Mouse (Mus musculus) lung, embryonic 16.5 days (tissue): ENCODE measurements around the gene Senp1. TPM values are rescaled to one million over a fixed set of nuclear protein-coding genes. Genes with fewer than 3 reads are reported as not detected.

Source experiments
- ATAC-seq: fragments of 200-750 bp; cut with Nextera tagmentation; 2 replicates; pipeline ENCODE4 v1.8.0; 2017; ENCODE audit warnings: low read depth, mild to moderate bottlenecking, moderate library complexity
- H3K27ac ChIP-seq: fragments of 300-500 bp; sonication (generic); 2 replicates; pipeline ENCODE4 v1.5.1; 2014; ENCODE audit warnings: mild to moderate bottlenecking, control low read depth, low read length
- H3K27me3 ChIP-seq: fragments of 300-500 bp; sonication (generic); 2 replicates; pipeline ENCODE4 v1.6.1; 2014; ENCODE audit warnings: low read depth, low read length, mixed read lengths; ENCODE audit not compliant: control insufficient read depth, insufficient read depth
- H3K36me3 ChIP-seq: fragments of 300-500 bp; sonication (generic); 2 replicates; pipeline ENCODE4 v1.6.1; 2014; ENCODE audit warnings: low read length; ENCODE audit not compliant: control insufficient read depth, insufficient read depth
- H3K4me1 ChIP-seq: fragments of 300-500 bp; sonication (generic); replicated peaks from 2 replicates; pipeline ENCODE4 v1.6.1; 2014; ENCODE audit warnings: low read length, mixed read lengths; ENCODE audit not compliant: control insufficient read depth, insufficient read depth
- H3K4me2 ChIP-seq: fragments of 300-500 bp; sonication (generic); 2 replicates; pipeline ENCODE4 v1.6.1; 2014; ENCODE audit warnings: low read depth, low read length, control low read depth
- H3K4me3 ChIP-seq: fragments of 300-500 bp; sonication (generic); 2 replicates; pipeline ENCODE4 v1.5.1; 2014; ENCODE audit warnings: mild to moderate bottlenecking, low read length, control low read depth
- H3K9ac ChIP-seq: fragments of 300-500 bp; sonication (generic); 2 replicates; pipeline ENCODE4 v1.6.1; 2014; ENCODE audit warnings: low read length, control low read depth
- H3K9me3 ChIP-seq: fragments of 300-500 bp; sonication (generic); 2 replicates; pipeline ENCODE4 v1.6.1; 2016; ENCODE audit warnings: low read length; ENCODE audit not compliant: control insufficient read depth
- WGBS: fragments of 180-500 bp; shearing (Covaris S2); extraction: QIAGEN DNeasy Blood & Tissue Kit; methylation state at CpG from one replicate; pipeline ENCODE4 v1.1.7; 2014; 5-methylcytosine and 5-hydroxymethylcytosine counted together
- polyA plus RNA-seq: library from polyadenylated mRNA; unstranded; fragments of >200 nt; fragmentation: Nextera tagmentation; extraction: Ambion mirVana; gene quantifications from 2 replicates; pipeline ENCODE4 v1.2.1, GENCODE M21; 2015

Senp1 gene
- polyA plus RNA-seq, 1 experiment from 2014 or later: 29.2 TPM

DNA sequence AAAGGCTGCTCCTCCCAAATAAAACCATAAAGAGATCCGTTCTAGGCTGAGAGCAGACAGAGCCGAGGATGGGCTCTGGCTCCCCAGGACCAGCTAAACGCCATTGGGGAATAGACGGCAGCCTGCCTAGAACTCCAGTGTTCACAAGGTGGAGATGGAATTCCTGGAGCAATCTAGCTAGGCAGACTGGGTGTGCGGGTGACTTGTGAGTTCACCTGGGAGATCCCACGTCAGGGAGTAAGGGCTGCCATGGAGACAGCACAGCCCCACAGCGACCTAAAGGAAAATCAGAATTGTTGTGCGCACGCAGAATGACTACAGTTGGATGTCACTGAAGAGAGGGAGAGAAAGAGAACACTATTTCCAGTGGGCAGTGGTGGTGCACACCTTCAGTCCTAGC is 25.0 kb downstream of the Senp1 start:
- Histone ChIP-seq H3K9ac (no peak overlapping the region), H3K9me3 (no peaks in the 10 kb centered on the region), H3K4me1 (no peaks in the 10 kb centered on the region), H3K4me2 (no peak overlapping the region), H3K27me3 (no peaks in the 10 kb centered on the region), H3K36me3 (peaks cover 34% of the 10 kb centered on the region), H3K4me3 (no peak overlapping the region), H3K27ac (no peak overlapping the region)
- WGBS: 89% methylated on average over 9 of the region's 9 CpGs
- no peak for ATAC-seq

DNA sequence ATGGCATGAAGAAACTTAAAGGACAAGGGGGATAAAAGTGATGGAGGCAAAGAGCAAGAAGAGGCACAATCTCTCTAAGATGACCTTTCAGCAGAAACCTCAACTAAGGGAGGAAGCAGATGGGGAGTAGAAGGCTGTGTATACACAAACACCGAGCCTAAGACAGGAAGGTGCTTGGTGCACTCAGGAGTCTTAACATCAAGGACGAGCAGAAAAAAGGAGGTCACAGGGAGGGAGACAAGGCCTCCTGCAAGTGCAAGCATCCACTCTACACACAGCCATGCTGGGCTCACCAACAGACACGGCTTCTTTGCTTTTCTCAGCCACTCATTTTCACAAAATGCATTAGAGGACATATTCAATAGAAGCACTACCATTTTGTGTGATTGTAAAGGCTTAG is 26.1 kb downstream of the Senp1 start:
- 55% methylated on average over 3 of the region's 3 CpGs for WGBS
- H3K27me3 ChIP-seq: no peaks in the 10 kb centered on the region

DNA sequence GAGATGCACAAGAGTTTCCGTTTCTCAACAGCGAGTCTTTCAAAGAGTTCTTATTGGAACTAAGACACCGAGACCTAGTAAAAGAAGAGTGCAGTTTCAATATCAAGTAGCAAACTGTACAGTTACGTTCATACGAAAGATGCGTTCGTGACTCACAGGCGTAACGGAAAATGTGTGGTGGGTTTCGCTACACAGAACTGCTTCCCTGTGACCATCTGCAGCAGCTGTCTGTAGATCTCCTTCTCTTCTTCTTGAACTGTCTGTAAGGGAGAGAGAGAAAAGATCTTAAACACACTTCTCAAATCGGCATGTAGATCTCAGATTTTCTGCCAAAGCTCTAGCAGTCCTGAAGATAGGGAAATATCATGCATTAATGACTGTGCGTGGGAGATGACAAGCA is 26.9 kb downstream of the Senp1 start:
- Histone ChIP-seq H3K9me3 (no peaks in the 10 kb centered on the region), H3K27me3 (no peaks in the 10 kb centered on the region), H3K4me2 (no peak overlapping the region), H3K27ac (no peak overlapping the region), H3K4me1 (no peaks in the 10 kb centered on the region), H3K9ac (no peak overlapping the region), H3K36me3 (peaks cover 40% of the 10 kb centered on the region), H3K4me3 (no peak overlapping the region)
- no peak for ATAC-seq
- WGBS: 94% methylated on average over 12 of the region's 12 CpGs

More for the DNA sequence above, 26.1 kb downstream of the Senp1 start:
- no peak for ATAC-seq
- peaks cover 39% of the 10 kb centered on the region for H3K36me3 ChIP-seq
- H3K4me3 ChIP-seq: no peak overlapping the region
- H3K9ac ChIP-seq: no peak overlapping the region
- H3K4me2 ChIP-seq: no peak overlapping the region
- H3K4me1 ChIP-seq: no peaks in the 10 kb centered on the region
- no peaks in the 10 kb centered on the region for H3K9me3 ChIP-seq
- H3K27ac ChIP-seq: no peak overlapping the region

DNA sequence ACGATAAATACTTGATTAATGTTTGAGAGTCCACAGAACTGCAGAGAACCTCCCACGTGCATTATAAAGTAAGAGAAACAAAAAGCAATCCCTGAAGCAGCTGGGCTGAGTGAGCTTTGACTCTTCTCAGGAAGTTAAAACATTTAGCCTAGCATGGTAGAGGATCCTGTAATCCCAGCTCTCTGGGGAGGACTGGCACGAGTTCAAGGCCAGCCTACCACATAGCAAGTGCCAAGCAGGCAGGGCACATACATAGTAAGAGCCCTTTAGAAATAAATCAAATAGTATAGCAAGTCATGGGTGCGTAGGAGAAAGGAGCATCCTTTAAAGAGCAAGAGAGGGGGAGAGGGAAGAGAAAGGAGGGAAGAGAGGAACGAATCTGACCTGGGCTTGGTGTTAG is 27.7 kb downstream of the Senp1 start:
- H3K4me3 ChIP-seq: no peak overlapping the region
- no peak for ATAC-seq
- H3K36me3 ChIP-seq: peaks cover 40% of the 10 kb centered on the region
- no peaks in the 10 kb centered on the region for H3K9me3 ChIP-seq
- no peak overlapping the region for H3K27ac ChIP-seq
- no peak overlapping the region for H3K9ac ChIP-seq
- 85% methylated on average over 5 of the region's 5 CpGs for WGBS
- H3K27me3 ChIP-seq: no peaks in the 10 kb centered on the region
- H3K4me2 ChIP-seq: no peak overlapping the region
- no peaks in the 10 kb centered on the region for H3K4me1 ChIP-seq

DNA sequence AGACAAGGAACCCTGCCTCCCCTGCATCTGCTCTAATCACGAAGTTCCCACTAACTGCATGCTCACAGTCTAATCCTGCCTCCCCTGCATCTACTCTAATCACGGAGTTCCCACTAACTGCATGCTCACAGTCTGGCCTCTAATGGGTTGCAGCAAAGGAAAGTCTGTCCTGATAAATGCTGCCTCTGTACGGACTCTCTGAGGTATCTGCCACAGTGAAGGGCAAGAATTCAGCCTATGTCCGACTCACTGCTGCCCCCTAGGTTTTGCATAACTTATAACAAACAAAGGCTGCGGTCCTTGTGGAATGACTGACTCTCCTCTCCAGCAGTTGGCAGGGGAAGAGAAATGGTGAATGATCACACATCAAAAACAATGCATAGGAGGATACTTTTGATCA is 38.3 kb downstream of the Senp1 start:
- WGBS: 28% methylated on average over 5 of the region's 5 CpGs
- Histone ChIP-seq H3K9me3 (no peaks in the 10 kb centered on the region), H3K4me1 (no peaks in the 10 kb centered on the region), H3K36me3 (peaks cover 36% of the 10 kb centered on the region), H3K27ac (no peak overlapping the region), H3K27me3 (no peaks in the 10 kb centered on the region), H3K4me2 (no peak overlapping the region), H3K4me3 (no peak overlapping the region), H3K9ac (no peak overlapping the region)
- ATAC-seq: no peak

DNA sequence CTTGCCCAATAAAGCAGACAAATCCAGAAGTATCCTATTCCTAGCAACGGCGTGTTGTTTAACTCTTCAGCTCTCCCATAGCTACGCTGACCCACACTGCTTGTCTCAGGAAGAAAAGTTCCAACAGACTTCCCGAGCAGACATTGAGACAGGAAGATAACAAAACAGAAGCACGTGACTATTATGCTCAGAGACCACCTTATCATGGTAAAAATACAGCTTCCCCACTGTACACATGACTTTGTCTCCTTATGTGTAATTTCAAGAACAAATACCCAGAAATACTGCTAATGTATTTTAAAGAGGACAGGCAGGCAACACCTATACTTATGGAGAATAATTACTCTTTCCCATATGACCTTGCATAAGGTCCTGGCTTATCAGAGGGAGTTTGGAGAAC is 41.9 kb downstream of the Senp1 start:
- Histone ChIP-seq H3K36me3 (peaks cover 40% of the 10 kb centered on the region), H3K4me1 (no peaks in the 10 kb centered on the region), H3K9me3 (no peaks in the 10 kb centered on the region), H3K4me2 (no peak overlapping the region), H3K4me3 (no peak overlapping the region), H3K9ac (no peak overlapping the region), H3K27me3 (no peaks in the 10 kb centered on the region), H3K27ac (no peak overlapping the region)
- no peak for ATAC-seq
- WGBS: 80% methylated on average over 5 of the region's 5 CpGs

DNA sequence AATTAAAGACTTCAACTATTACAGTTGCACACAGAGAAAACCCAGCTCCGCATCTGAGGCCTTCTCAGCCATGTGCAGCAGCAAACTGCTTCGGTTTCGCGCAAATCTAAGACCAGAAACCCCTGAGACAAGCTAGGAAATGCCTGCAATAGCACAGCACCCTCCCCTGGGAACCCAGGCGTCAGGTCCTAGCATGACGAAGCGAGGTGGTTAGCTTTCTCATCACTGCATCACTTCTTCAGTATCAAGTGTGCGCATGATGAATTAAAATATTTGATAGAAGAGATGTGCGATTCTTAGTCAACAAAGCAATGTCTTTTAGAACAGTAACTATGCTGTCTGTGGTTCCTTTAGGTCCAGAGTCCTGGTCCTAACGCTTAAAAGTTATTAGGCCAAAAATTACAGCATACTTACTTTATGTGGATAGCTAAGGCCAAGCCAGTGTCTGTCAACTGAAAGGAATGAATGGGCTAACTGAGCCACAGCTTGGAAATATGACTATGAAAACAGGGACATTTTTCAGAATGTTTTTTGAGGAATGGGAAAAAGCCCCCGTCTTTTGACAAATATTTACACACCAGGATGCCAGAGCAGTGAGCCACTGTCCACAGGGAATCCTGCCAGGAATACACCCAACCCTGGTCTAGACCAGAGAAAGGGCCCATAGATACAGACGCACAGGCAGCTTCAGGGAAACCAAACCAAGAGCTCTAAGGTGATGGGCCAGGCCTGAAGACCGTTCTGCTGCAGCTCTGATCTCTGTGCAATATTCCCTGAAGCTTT is 44.4 kb downstream of the Senp1 start:
- H3K27me3 ChIP-seq: no peaks in the 10 kb centered on the region
- no peak overlapping the region for H3K4me3 ChIP-seq
- 86% methylated on average over 13 of the region's 13 CpGs for WGBS
- H3K9me3 ChIP-seq: no peaks in the 10 kb centered on the region
- peaks cover 51% of the 10 kb centered on the region for H3K36me3 ChIP-seq
- no peak overlapping the region for H3K27ac ChIP-seq
- no peak overlapping the region for H3K4me2 ChIP-seq
- no peaks in the 10 kb centered on the region for H3K4me1 ChIP-seq
- no peak for ATAC-seq
- no peak overlapping the region for H3K9ac ChIP-seq

DNA sequence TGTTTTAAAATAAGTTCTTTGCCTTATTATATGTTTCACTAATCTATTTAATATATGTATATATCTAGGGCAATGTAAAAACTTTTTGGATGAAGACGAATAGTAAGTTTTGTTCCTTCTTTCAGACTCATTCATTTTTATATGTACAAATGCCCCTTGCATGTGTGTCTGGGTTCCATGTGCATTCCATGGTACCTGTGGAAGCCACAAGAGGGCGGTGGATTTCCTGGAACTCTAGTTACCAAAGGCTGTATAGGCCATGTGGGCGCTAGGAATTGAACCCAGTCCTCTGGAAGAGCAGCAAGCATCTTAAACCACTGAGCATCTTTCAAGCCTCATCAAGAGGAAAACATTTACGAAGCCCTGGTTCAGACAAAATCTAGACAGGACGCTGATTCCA is 49.2 kb downstream of the Senp1 start:
- peaks cover 51% of the 10 kb centered on the region for H3K36me3 ChIP-seq
- no peak overlapping the region for H3K4me2 ChIP-seq
- no peak overlapping the region for H3K4me3 ChIP-seq
- no peaks in the 10 kb centered on the region for H3K27me3 ChIP-seq
- 94% methylated on average over 5 of the region's 5 CpGs for WGBS
- H3K27ac ChIP-seq: no peak overlapping the region
- H3K9me3 ChIP-seq: no peaks in the 10 kb centered on the region
- ATAC-seq: no peak
- H3K9ac ChIP-seq: no peak overlapping the region
- H3K4me1 ChIP-seq: no peaks in the 10 kb centered on the region

DNA sequence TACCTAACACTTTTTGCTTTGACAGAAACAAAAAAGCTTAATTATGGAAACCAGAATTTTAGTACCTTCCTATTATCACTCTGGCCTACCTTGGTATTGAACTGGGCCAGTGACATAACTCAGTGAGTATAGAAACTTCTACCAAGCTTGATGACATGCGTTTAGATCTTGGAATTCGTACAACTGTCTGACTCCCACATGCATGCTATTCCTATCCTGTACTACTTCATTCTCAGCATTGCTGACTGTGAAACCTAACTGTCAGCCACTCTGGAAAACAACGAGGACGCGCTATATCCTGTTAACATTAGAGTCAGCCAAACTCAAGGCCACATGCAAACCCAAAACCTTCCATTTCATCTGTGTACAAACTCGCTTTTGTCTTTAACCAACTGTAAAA is 49.6 kb downstream of the Senp1 start:
- Histone ChIP-seq H3K4me3 (no peak overlapping the region), H3K9ac (no peak overlapping the region), H3K9me3 (no peaks in the 10 kb centered on the region), H3K36me3 (peaks cover 49% of the 10 kb centered on the region), H3K27ac (no peak overlapping the region), H3K4me2 (no peak overlapping the region), H3K4me1 (no peaks in the 10 kb centered on the region), H3K27me3 (no peaks in the 10 kb centered on the region)
- ATAC-seq: no peak
- WGBS: 91% methylated on average over 6 of the region's 6 CpGs

DNA sequence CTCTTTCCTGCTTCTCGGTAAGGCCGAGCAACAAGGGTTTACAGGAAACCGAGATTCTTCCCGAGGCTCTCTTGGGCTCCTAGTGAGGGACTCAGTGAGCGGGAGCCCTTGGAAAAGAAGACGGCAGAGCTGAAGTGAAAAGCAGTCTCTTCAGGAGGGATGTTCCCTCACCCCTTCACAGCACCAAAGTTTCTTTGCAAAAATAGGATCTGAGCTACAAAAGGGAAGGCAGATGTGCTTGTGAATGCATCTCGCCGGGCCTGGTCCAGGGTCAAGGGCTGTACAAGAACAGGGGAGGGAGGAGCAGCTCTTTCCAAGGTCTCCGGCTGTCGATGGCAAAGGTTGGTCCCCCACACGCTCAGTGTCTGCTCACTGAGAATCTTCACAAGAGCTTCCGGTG is 51.0 kb downstream of the Senp1 start:
- Histone ChIP-seq H3K4me2 (no peak overlapping the region), H3K9ac (no peak overlapping the region), H3K36me3 (peaks cover 46% of the 10 kb centered on the region), H3K27me3 (no peaks in the 10 kb centered on the region), H3K4me3 (no peak overlapping the region), H3K4me1 (no peaks in the 10 kb centered on the region), H3K27ac (no peak overlapping the region), H3K9me3 (no peaks in the 10 kb centered on the region)
- WGBS: 91% methylated on average over 12 of the region's 12 CpGs
- no peak for ATAC-seq
